Mouse (Mus musculus): ENCODE measurements at regions not wholly inside any gene's neighbourhood (a gene's known extent, or its start where the extent isn't known, plus 50 kb on each side); places are given as distances from the start of the nearest gene placed in this dataset.

DNA sequence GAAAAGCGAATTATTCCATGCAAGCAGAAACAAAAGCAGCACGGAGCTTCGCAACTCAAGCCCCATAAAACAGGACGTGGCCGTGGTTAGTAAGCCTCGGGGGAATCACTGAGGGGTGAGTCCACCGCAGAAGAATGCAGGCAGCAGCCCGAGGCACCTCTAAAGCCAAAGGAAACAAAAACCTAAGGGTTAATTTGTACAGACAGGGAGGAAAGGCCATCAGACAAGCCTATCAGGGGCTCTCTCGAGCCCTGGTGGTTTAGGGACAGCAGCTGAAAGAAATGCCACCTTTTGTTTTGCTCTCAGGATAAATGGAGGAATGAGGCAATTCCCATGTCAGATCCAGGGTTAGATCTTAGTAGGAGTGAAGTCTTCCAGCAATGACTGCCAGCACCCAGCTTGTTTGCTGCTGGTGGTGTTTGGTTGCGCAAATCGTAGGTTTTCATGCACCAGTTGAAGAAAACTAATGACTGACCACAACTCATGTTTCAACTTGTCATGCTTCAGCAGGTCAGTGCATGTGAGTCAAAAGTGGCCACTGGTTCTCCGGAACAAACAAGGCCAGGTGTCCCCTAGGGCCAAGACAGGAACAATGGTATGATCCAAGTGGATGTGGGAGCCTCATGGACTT is 173.9 kb upstream of the Dapk1 start:
- peak; percentile 91 for DNase-seq (ENCODE audit: low read depth)

DNA sequence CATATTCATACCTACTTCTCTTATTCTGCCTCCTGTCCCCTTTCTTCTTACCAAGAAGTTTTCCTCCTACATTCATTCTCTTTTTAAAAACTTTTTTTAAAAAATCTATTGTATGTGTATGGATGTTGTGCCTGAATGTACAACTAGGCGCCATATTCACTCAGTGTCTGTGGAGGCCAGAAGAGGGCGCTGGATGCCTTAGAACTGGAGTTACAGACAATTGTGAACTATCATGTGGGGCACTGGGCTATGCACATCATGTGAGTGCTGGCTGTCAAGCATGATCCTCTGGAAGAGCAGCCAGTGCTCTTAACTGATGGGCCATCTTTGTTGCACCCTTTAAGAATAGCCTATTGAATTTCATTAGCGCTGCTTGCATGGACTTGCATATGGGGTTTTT is 172.6 kb upstream of the Dapk1 start:
- DNase-seq (ENCODE audit: low read depth), result no peak

DNA sequence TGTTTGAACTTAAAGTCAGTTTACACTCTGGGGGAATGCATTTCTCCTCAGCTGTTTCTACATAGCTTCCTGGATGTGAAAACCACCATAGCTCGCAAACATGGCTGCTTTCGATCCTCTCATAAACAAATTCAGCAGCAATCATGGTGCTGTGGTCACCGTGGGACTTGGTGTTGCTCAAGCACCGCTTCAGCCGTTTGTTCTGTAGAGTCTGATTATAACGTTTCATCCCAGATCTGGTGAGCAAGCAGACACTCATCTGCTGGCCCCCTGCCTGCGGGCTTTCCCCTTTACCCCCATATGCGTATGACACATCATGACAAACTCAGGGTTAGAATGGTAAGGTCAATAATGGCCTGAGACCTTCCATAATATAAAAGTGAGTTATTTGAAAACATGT is 170.3 kb upstream of the Dapk1 start:
- DNase-seq (ENCODE audit: low read depth), result no peak

DNA sequence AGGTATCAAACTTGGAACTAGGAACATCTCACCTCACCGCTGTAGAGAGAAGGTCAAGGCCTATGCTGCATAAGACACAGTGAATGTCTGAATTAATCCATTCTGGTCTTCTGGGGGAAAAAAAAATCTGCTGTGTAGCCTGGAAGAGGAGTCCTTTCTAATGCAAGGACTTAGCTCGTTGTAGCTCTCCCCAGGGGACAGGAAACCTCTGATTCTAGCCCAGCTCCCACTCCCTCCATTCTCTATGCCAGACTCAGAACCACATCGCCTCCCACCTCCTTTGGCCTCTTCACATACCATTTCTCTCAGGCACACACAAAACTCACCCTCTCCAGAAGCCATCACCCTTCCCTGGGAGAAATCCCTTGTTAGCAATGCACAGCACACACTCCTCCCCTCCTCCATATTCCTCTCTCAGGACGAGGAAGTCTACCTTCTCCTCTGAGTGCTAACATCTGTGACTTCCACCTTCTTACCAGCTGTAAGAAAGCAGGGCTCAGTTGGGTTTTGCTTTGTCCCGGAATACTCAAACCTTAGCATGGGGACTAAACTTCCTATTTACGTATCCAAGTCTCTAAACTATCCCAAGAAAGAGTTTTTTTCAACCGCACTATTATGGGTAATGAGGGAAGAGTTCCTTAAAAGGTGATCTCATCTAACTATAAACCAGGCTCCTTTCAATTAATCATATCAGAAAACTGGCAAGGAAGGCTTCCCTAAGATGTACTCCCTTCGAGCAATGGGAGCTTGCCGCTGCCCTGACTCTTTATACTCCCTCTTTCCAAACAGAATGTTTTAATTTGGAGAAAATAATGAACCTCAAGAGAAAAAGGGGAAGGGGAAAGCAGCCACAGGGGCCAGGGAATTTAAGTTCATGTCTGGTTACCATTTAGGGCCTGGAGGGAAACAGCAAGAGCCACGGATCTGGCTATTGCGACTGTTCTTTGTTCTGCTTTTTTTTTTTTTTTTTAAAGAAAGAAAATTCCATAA is 167.2 kb upstream of the Dapk1 start:
- DNase-seq (ENCODE audit: low read depth), result no peak

DNA sequence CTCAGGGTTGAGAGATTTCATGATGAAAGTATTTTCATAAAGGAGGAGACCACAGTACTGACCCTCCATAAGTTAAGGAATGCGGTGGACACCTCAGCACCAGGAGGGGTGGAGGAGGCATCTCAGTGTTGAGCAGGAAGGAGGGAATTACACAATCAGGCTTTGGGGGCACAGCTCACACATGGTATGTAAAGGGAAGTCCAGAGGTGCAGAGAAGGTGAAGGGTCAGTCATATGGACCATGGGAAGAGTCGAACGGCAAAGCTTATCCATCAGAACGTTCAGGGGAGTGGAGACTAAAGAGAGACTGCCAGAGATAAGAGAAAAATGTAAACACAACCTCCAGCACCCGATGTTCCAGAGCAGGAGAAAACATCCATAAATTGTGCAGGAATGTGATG is 166.4 kb upstream of the Dapk1 start:
- no peak for DNase-seq (ENCODE audit: low read depth)

DNA sequence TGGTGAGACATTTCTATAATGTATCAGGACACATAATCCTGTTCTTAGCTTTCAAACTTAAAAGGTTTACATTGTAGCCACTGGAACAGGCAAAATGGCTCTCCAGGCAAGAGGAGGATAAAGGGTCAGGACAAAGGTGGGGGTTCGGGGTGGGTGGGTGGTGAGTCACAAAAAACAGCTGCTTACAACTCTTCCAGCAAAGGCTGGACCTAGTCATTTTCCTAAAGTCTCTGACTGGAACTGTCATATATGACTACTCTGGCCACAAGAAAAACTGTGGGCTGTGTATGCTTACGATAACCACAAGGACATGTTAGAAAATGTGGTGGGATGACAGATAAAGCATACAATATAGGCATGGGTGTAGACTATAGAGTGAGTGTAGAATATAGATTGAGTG is 163.6 kb upstream of the Dapk1 start:
- no peak for DNase-seq (ENCODE audit: low read depth)

DNA sequence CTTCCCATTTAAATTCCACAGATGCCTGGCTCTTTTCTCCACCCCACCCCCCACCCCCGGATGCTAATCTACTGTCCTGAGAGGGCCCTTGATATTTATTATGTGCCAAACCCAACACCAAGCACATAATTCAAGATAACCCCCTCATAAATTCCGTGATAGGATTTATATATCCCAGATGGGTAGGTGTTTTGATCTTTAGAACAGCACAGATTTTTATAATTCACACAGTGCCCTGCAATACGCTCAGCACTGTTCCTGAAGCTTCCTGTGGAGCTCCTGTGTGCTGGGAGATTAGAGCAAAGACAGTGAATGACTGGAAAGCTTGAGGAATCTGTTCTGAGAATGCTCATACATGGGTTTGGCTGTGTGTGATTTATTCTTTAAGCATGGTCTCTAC is 161.2 kb upstream of the Dapk1 start:
- DNase-seq (ENCODE audit: low read depth), result no peak

DNA sequence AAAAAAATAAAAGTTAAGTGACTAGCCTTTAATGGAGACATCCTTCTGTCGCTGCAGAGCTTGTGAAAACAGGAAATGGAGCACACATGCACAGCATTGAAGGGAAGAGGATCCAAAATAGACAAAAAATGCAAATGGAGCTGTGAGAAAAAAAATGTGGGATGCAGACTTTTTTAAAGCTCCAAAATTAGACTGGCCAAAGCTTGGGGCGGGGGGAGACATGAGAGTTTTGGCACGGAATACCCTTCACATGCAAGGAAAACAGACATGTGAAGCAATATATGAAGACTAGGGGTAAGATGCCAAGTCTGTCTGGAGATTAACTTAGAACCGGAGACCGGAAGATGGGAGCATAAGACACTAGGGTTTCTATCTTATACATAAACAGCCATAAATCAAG is 156.6 kb upstream of the Dapk1 start:
- no peak for DNase-seq (ENCODE audit: low read depth)

DNA sequence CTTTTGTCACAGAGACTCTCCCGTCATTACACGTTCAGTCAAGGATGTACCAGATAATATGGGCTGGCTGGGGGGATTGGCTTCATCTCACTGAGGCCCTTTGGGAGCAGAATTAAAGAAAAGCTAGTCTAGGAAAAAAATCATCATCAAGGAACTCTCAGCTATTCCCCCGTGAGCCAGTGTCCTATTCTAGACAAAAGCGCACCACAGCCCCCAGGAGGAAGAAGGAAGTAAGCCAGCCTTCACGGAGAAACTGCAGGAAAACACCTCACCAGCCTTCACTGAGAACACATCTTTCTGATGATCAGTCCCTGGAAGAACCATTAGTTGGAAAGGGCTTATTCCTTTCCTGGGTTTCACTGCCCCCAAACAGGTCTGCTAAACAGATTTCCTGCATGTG is 154.8 kb upstream of the Dapk1 start:
- DNase-seq (ENCODE audit: low read depth), result no peak

DNA sequence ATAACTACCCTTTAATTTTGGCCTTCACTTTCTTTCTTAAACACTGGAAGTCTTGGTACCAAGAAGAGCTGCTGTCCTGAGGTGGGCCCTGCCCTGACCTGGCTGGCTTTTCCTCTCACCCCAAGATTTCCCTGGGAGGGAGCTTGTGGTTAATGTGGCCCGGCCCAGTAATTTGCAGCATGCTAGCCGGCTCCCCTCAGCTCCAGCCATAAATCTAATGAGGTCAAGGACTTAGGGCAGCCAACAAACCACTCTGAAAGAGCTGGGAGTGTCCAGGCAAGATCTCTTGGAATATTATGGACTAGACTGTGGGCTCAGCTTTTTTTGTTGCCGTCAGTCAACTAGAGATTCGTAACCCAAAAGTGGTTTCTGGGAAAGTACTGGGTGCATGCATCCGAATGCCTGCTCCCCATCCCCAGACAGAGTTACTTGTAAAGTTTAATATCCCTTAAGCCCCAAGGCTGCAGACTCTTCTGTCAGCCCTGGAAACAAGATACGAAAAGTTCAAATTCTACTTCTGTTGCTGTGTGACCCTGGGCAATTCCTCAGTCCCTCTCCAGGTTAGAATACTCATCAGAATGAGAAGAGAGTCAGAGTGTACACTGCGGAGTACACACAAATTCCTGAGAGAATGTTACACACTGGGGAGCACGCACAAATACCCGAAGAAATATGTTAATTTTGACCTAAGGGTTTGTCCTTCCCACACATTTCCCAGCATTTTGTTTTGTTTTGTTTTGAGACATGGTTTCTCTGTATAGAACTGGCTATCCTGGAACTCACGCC is 150.8 kb upstream of the Dapk1 start:
- peak; percentile 26 for DNase-seq (ENCODE audit: low read depth)

DNA sequence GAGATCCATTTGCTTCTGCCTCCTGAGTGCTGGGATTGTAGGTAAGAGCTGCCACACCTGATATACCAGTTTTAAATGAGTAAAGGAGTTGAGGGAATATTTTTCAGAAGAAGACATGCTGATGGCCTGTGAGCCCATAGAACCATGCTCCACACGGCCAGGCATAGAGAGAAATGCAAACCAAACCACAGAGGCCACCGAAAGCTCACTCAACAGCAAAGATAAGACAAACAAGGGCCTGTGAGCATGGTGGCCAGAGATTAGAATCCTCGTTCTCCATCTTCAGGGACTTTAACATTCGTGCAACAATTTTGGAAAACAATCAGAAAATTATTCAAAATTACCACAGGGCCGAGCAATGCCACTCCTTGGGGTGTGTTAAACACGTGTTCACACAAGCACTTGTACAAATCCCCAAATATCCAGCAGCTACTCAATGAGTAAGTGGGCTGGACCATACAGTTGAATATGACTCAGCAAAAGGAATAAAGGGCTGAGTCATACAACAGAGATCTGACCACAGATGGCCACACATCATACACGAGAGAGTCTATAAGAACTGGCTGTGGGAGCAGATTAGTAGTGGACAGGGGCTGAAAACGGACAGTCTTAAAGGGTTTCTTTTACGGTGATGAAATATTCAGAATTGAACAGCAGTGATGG is 147.8 kb upstream of the Dapk1 start:
- DNase-seq (ENCODE audit: low read depth), result peak; percentile 63

DNA sequence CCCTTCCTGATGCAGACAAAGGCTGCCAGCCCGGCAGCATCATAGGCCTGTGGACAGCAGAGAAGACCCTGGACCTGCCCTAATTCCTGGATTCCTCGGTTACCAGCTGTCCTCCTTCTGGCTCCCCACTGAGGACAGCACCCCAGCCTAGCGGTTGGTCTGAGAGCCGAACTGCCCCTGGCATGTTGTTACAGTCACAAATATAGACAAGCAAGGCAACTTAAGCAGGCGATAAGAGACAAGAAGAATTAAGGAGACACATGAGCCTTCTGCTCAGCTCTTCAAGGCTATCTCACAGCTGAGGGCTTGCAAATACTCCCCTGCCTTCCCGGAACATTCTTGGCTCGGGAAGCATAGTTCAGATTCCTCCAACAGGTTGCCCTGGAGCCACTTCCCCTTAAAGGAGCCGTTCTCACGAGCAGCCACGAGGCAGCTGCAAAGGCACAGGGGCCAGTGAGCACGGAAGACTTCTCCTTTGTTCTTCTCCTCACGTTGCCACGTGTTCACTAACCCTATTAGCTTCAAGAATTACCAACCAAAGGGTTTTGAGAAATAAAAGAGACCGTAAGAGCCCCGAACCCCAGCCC is 146.6 kb upstream of the Dapk1 start:
- peak; percentile 36 for DNase-seq (ENCODE audit: low read depth)

DNA sequence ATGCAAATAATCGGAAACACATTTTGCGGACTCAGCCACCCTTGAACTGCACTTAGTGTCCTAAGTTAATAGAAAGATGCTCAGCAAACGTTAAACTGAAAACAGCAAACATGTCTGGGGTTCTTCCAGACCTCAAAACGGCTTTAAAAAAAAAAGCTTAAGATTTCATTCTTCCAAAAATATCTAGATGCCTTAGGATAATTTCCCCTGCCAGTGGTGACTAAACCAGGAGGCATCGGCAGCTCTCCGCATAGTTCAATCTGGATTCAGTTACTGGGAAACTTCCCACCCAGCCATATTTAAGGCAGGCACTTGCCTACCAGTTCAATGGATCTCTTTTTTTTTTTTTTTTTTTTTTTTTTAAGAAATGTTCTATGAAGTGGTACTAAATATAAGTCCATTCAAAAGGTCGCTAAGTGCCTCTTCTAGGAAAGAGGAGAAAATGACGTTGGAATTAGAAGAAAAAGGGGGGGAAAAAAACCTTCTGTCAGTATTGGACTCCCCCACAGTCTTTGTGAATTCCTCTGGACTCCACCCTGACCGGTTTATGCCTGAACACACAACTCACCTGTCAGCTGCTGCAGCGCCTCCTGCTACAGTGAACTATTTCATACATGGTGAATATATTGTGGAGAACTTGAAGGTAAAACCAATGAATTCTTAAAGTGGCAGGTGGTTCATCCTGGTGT is 145.7 kb upstream of the Dapk1 start:
- peak; percentile 83 for DNase-seq (ENCODE audit: low read depth)

DNA sequence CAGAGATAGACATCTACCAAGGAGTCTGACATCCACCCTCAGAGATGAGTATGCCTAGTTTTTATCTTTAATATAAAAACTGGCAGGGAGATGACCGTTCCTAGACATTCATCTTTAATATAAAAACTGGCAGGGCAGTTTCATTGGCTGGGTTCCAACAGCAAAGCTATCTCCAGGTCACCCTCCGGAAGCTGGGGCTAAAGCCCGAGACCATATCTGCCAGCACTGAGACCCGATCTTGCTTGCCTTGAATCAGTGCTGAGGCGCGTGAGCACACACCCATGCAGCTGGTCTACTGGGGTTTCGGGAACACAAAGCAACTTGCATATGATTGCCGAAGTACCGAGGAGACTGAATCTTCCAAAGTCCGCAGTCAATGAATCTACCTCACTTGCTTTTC is 144.5 kb upstream of the Dapk1 start:
- DNase-seq (ENCODE audit: low read depth), result no peak

DNA sequence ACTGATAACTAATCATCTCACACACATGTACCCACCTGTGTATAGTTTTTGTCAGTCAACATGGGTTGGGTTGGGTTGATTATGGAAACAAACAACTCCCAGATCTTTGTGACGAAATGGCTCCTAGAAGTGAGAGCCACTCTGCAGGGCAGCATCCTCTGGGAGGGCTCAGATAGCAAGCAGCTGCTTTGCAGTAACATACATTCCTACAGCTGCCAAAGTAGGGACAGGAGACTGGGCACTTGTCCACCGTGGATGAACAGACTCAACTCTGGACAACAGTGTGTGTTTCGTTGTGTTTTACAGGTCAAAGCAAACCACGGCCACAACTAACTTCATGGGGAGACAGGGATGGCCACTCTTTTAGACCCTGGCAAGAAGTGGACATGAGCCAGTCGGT is 142.7 kb upstream of the Dapk1 start:
- DNase-seq (ENCODE audit: low read depth), result no peak

DNA sequence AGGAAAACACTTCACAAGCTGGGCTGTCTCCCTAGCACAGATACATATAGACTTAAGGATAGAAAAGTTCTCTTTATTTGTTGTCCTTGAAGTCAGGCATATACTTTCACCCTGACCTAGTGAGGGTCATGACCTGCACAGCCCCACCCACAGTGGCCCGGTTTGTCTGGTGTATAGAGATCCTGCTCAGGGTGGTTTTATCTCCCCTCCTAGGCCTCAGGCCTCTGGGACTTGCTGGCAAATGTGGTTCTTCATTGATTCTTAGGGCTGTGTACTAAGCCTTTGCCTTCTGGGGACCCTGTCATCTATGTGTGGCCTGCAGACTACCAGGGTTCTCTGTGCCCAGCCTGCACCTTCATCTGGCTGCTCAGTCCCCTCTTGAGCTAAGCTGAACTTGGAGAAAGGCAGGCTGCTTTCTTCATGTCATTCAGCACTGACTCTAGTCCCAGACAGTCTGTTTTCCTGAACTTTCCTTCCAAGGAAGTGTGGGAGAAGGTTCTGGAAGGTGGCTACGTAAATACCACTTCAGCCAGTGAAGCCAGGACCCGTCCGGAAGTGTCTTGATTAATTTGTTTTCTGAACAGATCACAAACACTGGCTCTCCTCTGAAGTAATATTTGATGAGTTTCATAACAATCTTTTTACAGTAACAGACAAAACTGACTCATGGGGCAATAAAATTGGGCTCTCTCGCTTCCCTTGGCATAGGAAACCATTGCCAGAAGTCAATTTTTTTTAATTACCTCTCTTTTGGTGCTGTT is 135.0 kb upstream of the Dapk1 start:
- peak; percentile 56 for DNase-seq (ENCODE audit: low read depth)

DNA sequence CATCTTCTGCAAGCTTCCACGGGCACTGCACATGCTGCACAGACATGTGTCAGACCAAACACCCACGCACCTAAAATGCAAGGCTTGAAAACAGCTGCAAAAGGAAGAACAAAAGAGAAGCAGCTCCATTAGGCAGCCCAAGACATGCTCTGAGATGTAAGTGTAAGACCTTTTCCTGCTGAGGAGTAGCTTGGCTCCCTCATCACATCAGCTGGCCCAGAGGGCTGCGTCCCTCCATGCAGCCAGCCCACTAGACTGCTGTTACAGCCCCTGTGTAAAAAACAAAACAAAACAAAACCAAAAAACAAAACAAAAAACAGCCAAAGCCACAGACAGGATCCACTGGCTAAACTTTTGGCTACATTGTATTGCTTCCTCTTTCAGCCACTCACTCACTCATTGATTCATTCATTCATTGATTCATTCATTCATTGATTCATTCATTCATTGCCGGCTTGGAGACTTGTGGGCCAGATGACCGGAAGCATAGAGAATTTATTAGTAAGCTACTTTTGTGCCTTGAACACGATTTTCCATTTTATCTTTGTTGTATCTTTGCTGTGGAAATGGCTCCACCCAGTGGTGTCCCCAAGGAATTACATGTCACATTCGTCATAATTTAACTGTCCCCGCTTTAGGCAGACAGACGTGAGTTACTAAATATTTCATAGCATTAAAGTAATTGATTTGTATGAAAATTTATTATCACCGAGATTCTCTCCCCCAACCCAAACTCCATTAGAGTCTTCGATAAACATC is 133.7 kb upstream of the Dapk1 start:
- no peak for DNase-seq (ENCODE audit: low read depth)

DNA sequence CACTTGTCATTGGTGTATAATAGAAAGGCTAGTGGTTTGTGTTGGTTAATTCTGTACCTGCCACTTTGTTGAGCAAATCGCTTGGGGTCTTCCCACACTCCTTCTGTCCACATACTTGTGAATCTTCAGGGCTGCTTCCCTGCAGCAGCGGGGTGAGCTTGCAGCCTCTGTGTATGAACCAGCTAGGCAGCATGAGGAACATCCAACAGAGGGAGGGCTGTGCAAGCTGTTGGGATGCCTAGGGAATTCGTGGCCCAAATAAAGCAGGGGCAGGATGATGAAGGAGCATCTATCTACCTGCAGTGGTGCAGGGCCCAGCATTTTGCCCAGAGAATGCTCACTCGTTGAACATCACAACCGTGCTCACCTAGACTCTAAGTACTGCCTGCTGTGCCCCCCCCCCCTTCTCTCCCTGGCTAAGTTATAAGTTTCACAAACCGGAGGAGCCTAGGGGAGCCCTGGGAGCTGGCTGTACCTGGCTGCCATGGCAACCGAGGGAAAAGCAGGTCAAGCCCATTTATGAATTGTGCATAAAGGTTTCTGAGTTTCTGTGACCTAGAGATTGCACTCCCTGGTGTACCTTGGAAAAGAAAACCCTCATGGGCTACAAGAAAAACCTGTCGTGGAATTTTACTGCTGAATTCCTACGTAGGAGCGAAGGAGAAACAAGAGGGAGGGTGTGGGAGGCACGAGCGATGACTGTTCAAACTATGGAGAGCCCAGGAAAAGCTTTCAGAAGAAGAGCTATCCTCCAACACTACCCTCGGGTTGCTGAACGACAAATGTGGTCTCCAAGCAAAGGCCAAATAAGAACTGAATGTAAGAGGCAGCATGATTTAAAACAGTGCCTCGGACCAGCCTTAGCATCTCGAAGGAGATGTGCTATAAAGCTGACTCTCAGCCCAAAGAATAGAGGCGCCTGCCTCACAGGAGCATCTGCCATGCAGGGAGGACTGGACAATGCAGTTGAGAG is 131.0 kb upstream of the Dapk1 start:
- DNase-seq (ENCODE audit: low read depth), result no peak

Data from fibroblast of lung, adult 2 months (primary cell).